Mouse (Mus musculus) gastrocnemius, postnatal 14 days (tissue): ENCODE measurements at regions not wholly inside any gene's neighbourhood (a gene's known extent, or its start where the extent isn't known, plus 50 kb on each side); places are given as distances from the start of the nearest gene placed in this dataset.

Source experiments
- DNase-seq: peaks from one replicate; pipeline ENCODE4 v3.0.0; 2021; ENCODE audit warnings: mixed read lengths
- intact Hi-C: fragments of 180-260 bp; cut with DNase I; formaldehyde crosslinking; loops from one replicate; pipeline ENCODE4 v1.15.1; 2025; ENCODE audit warnings: low total_unique reads

- no peak for DNase-seq
- intact Hi-C loops, result no loop called here
Measured at GRCm38 (mm10) chr7:65772845-65773244, 81.9 kb downstream of the Tm2d3 start.

DNA sequence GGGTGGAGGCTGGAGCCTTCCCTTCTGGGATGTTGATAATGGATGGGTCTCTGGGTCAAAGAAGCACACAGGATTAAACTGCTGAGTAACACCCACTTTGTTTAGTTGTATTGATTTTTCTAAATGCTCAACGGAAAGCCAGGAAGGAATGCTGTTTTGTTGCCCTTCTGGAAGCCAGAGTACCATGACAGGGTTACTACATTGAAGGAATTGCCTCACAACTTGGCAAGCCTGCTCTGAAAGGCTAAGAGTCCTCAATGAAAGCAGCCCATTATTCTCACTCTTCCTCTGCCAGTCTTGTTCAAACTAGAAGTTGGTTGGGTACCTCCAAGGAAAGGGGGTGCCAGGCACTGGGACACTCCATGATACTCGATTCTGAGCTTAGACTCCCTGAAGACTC lies 83.0 kb downstream of the Tm2d3 start:
- intact Hi-C loops, result no loop called here
- no peak for DNase-seq

- intact Hi-C loops, result no loop called here
- DNase-seq, result no peak
Measured at GRCm38 (mm10) chr7:65774388-65775015, 83.5 kb downstream of the Tm2d3 start.

GRCm38 (mm10) chr7:65775016-65775415 lies 84.0 kb downstream of the Tm2d3 start:
- no peak for DNase-seq
- intact Hi-C loops, result no loop called here

DNA sequence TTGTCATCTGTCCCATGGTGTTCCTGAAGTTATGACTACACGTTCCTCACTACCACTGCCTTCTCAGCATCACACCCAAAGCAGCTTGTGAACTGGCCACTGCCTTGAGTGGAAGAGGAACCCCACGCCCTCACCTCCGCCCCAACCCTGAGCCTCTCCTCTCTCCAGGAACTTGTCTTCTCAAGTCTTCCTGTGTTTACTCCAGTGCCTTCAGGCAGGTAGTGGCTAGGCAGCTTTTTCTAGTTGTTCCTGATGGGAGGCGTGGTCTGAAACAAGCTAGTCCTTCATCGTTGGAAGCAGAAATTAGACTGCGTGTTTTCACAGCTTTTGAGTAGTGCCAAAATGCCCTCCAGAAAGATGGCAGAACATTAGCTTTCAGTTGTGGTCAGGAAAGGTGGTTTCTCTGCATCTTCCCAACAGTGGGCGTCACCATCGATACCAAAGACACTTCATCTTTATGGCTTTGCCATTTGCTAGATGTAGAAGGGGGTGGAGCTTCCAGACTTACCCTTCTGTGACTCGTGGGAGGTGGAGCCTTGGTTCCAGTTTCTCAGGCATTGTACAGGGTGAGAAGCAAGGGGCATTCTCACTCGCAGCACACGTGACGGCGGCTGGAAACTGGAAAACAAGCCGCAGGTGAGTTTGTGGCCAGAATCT lies 81.7 kb upstream of the Pcsk6 start:
- no peak for DNase-seq
- intact Hi-C loops, result no loop called here

DNA sequence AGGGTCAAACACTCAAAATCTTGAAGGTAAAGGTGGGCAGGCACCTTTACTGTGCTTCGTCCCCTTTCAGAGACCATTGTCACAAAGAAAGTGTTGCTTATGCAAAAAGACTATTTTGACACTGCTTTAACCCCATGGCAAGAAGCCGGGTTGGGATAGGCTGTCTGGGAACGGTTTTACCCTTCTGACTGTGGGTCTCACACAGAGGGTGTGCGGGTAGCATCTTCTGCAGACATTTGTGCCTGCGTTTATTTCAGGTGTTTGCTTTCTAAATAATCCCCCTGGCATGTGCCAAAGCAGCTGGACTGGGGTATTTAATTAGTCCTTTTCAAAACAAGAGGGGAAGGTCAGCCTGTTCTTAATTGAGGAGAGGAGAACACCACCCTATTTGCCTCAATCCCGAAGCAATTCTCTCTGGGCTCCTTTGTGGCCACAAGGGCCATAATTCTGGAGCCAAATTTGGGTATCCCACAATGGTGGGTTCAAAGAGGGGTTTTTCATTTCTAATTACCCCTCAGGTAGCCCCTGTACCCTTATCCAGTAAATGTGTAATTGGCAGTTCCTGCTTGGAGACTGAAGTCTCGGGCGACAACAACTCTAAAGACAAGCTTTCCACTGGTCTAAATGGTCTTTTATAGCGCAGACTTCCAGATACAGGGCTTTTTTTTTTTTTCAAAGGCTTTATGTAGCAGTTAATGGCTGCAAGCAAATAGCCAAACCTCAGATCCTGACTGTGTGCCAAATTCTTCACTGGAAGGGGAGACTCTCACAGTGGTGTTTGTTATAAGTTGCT lies 80.8 kb upstream of the Pcsk6 start:
- no peak for DNase-seq
- intact Hi-C loops, result no loop called here

DNA sequence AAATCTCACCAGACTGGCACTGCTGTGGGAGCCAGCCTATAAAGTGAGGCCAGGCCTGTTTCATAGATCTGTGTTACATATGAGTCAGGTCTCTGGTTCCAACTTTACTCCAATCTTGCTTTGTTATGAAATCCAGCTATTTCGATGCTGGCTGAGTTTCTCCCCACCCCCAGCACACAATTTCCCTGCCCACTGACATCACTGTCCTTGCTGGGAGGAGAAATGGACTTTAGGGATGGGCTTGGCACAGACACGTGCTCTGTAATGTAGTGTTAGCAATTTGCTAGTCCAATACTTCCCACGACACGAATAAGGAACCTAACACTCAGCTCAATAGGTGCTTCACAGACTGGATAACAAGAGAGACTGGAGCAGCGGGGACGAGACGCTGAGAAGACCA lies 79.5 kb upstream of the Pcsk6 start:
- DNase-seq, result peak; percentile 23
- intact Hi-C loops, result no loop called here

GRCm38 (mm10) chr7:65783773-65784172 lies 77.8 kb upstream of the Pcsk6 start:
- no peak for DNase-seq
- intact Hi-C loops, result no loop called here

- no peak for DNase-seq
- intact Hi-C loops, result no loop called here
Measured at GRCm38 (mm10) chr7:65786916-65787315, 74.6 kb upstream of the Pcsk6 start.

- intact Hi-C loops, result no loop called here
- DNase-seq, result no peak
Measured at GRCm38 (mm10) chr7:65787849-65788248, 73.7 kb upstream of the Pcsk6 start.

DNA sequence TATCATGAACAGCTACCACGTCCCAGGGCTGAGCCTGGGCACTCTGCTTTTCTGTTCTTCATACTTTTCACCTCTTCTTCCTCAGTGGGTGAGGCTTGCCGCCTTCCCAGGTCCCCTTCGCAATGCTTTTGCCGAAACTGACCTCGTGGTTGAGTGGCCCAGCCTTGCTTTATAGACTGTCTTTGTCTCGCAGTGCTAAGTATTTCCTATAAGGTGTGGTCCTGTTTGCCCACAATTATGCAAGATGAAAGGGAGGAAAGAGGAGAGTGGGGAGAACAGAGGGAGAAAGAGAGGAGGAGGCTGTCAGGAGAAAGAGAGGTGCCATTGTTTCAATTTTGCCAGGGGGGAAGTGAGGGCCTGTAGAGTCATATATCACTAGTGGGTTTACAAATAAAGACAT lies 71.3 kb upstream of the Pcsk6 start:
- no peak for DNase-seq
- intact Hi-C loops, result no loop called here

GRCm38 (mm10) chr7:65792187-65792823 lies 69.2 kb upstream of the Pcsk6 start:
- no peak for DNase-seq
- intact Hi-C loops, result no loop called here

GRCm38 (mm10) chr7:65802306-65802705 lies 59.2 kb upstream of the Pcsk6 start:
- no peak for DNase-seq
- intact Hi-C loops, result no loop called here

- intact Hi-C loops, result no loop called here
- DNase-seq, result no peak
Measured at GRCm38 (mm10) chr7:65802806-65803205, 58.7 kb upstream of the Pcsk6 start.

DNA sequence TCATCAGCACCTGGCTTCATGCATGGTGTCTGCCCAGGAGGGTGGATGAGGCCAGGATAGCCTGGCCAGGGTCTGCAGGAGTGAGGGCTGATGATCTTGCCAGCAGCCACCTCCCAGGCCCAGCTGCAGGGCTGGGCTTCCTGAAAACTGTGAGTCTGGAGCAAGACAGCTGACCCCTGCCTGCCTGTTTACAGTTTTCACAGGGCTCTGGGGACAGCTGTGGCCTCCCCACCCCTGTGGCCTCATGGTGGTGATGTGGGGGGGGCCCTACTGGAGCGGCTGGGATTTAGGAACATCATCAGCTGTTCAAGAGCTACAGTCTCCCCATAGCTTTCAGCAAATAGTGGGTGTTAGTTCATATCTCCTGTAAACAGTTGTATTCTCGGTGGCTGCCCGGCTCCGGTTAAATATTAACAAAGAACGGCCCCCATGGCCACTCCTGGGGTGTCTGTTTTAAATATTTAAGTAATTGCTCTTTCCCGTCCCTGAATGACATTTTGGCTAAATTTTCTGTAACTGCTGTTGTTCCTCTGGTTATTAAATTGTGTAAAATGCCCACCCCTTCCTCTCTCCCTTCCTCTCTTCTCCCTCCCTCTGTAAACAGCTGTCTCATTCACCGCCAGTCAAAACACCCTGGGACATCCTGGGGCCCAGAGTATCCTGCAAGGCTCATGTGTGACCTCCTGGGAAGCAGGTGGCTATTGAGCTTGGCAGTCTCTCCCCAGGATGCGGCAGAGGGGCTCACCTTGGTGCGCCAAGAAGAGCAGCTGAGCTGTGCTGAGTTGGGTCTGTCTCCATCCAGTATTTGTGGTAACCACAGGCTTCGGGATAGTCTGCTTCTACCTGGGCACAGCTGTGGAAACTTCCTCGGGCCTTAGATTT lies 57.9 kb upstream of the Pcsk6 start:
- intact Hi-C loops, result no loop called here
- DNase-seq, result peak; percentile 77
